Mouse (Mus musculus): ENCODE measurements around the gene Styx. TPM values are rescaled to one million over a fixed set of nuclear protein-coding genes. Genes with fewer than 3 reads are reported as not detected.

The Styx gene
- total and polyA plus RNA-seq, 3 experiments: 33.3 to 102 (median 37.3) TPM

- H3K9me3 ChIP-seq (replicated peaks): no peaks in the 10 kb centered on the region
- no peak for ATAC-seq (ENCODE audit: extremely low read depth, insufficient number of reproducible peaks, low FRiP score, poor library complexity, severe bottlenecking)
- no peak for DNase-seq (ENCODE audit: low spot score)
- H3K4me3 ChIP-seq (ENCODE audit: low read depth, low read length): peak overlapping the region; percentile 49; the same call in 1 of the 2 replicates
- H3K36me3 ChIP-seq (replicated peaks): peaks cover 78% of the 10 kb centered on the region
- H3K27me3 ChIP-seq (ENCODE audit: insufficient read depth, low read length): no peaks in the 10 kb centered on the region
- no peak for TF ChIP-seq GATA1 (IDR thresholded peaks at IDR 0.05; ENCODE audit: borderline replicate concordance, low read length)
- TF ChIP-seq TAL1 (conservative IDR thresholded peaks at IDR 0.05; ENCODE audit: low read depth, low read length): no peak
- TF ChIP-seq POLR2AphosphoS5 (IDR thresholded peaks at IDR 0.05; ENCODE audit: insufficient replicate concordance, low read depth, low read length): no peak
- TF ChIP-seq GATA2 (IDR thresholded peaks at IDR 0.05; ENCODE audit: borderline replicate concordance, low read depth, low read length): no peak
- no peak for TF ChIP-seq CTCF (IDR thresholded peaks at IDR 0.05; ENCODE audit: low read depth, low read length)
- peaks cover 63% of the 10 kb centered on the region for H3K4me1 ChIP-seq (ENCODE audit: insufficient read depth, low read depth, low read length)
These were observed 41.2 kb upstream of the Styx start for GRCm38 (mm10) chr14:45309646-45310045.

GRCm38 (mm10) chr14:45310101-45310500 lies 40.8 kb upstream of the Styx start:
- H3K4me3 ChIP-seq (ENCODE audit: low read depth, low read length): peak overlapping the region; percentile 9; the same call in 1 of the 2 replicates
- H3K36me3 ChIP-seq (replicated peaks): peaks cover 74% of the 10 kb centered on the region
- no peaks in the 10 kb centered on the region for H3K9me3 ChIP-seq (replicated peaks)
- ATAC-seq (ENCODE audit: extremely low read depth, insufficient number of reproducible peaks, low FRiP score, poor library complexity, severe bottlenecking): no peak
- H3K4me1 ChIP-seq (ENCODE audit: insufficient read depth, low read depth, low read length): peaks cover 63% of the 10 kb centered on the region
- H3K27me3 ChIP-seq (ENCODE audit: insufficient read depth, low read length): no peaks in the 10 kb centered on the region
- DNase-seq (ENCODE audit: low spot score): no peak
- no peak for TF ChIP-seq POLR2AphosphoS5 (IDR thresholded peaks at IDR 0.05; ENCODE audit: insufficient replicate concordance, low read depth, low read length)
- no peak for TF ChIP-seq GATA1 (IDR thresholded peaks at IDR 0.05; ENCODE audit: borderline replicate concordance, low read length)
- no peak for TF ChIP-seq CTCF (IDR thresholded peaks at IDR 0.05; ENCODE audit: low read depth, low read length)
- no peak for TF ChIP-seq TAL1 (conservative IDR thresholded peaks at IDR 0.05; ENCODE audit: low read depth, low read length)
- TF ChIP-seq GATA2 (IDR thresholded peaks at IDR 0.05; ENCODE audit: borderline replicate concordance, low read depth, low read length): no peak

- no peaks in the 10 kb centered on the region for H3K9me3 ChIP-seq (replicated peaks)
- no peaks in the 10 kb centered on the region for H3K27me3 ChIP-seq (ENCODE audit: insufficient read depth, low read length)
- TF ChIP-seq POLR2AphosphoS5 (IDR thresholded peaks at IDR 0.05; ENCODE audit: insufficient replicate concordance, low read depth, low read length): no peak
- TF ChIP-seq CTCF (IDR thresholded peaks at IDR 0.05; ENCODE audit: low read depth, low read length): no peak
- no peak for TF ChIP-seq GATA2 (IDR thresholded peaks at IDR 0.05; ENCODE audit: borderline replicate concordance, low read depth, low read length)
- TF ChIP-seq GATA1 (IDR thresholded peaks at IDR 0.05; ENCODE audit: borderline replicate concordance, low read length): no peak
- TF ChIP-seq TAL1 (conservative IDR thresholded peaks at IDR 0.05; ENCODE audit: low read depth, low read length): no peak
- H3K4me1 ChIP-seq (ENCODE audit: insufficient read depth, low read depth, low read length): peaks cover 62% of the 10 kb centered on the region
- peaks cover 28% of the 10 kb centered on the region for H3K36me3 ChIP-seq (replicated peaks)
- DNase-seq (ENCODE audit: low spot score): no peak
- H3K4me3 ChIP-seq (ENCODE audit: low read depth, low read length): peak overlapping the region; percentile 97
- ATAC-seq (ENCODE audit: extremely low read depth, insufficient number of reproducible peaks, low FRiP score, poor library complexity, severe bottlenecking): no peak
These were observed 34.0 kb upstream of the Styx start for GRCm38 (mm10) chr14:45316927-45317326.

- DNase-seq (ENCODE audit: low spot score): no peak
- peaks cover 21% of the 10 kb centered on the region for H3K36me3 ChIP-seq (replicated peaks)
- peaks cover 66% of the 10 kb centered on the region for H3K4me1 ChIP-seq (ENCODE audit: insufficient read depth, low read depth, low read length)
- peak overlapping the region; percentile 97 for H3K4me3 ChIP-seq (ENCODE audit: low read depth, low read length)
- no peaks in the 10 kb centered on the region for H3K9me3 ChIP-seq (replicated peaks)
- no peak for ATAC-seq (ENCODE audit: extremely low read depth, insufficient number of reproducible peaks, low FRiP score, poor library complexity, severe bottlenecking)
- no peak for TF ChIP-seq GATA2 (IDR thresholded peaks at IDR 0.05; ENCODE audit: borderline replicate concordance, low read depth, low read length)
- TF ChIP-seq POLR2AphosphoS5 (IDR thresholded peaks at IDR 0.05; ENCODE audit: insufficient replicate concordance, low read depth, low read length): no peak
- no peak for TF ChIP-seq CTCF (IDR thresholded peaks at IDR 0.05; ENCODE audit: low read depth, low read length)
- no peak for TF ChIP-seq GATA1 (IDR thresholded peaks at IDR 0.05; ENCODE audit: borderline replicate concordance, low read length)
- no peak for TF ChIP-seq TAL1 (conservative IDR thresholded peaks at IDR 0.05; ENCODE audit: low read depth, low read length)
- no peaks in the 10 kb centered on the region for H3K27me3 ChIP-seq (ENCODE audit: insufficient read depth, low read length)
These were observed 32.9 kb upstream of the Styx start for GRCm38 (mm10) chr14:45317921-45318411.

GRCm38 (mm10) chr14:45318426-45319236 lies 32.3 kb upstream of the Styx start, which contains the start of gene Ero1l:
TSS of gene Ero1l (minus strand) at chr14:45318771.
- peak; percentile 81 for DNase-seq (ENCODE audit: low spot score)
- Histone ChIP-seq H3K9me3 (replicated peaks) (no peaks in the 10 kb centered on the region), H3K36me3 (replicated peaks) (peaks cover 14% of the 10 kb centered on the region), H3K27me3 (ENCODE audit: insufficient read depth, low read length) (no peaks in the 10 kb centered on the region), H3K4me1 (ENCODE audit: insufficient read depth, low read depth, low read length) (peaks cover 66% of the 10 kb centered on the region), H3K4me3 (ENCODE audit: low read depth, low read length) (peak within 1 kb of the TSS; percentile 97)
- no peak for TF ChIP-seq GATA1 (IDR thresholded peaks at IDR 0.05; ENCODE audit: borderline replicate concordance, low read length)
- no peak for TF ChIP-seq TAL1 (conservative IDR thresholded peaks at IDR 0.05; ENCODE audit: low read depth, low read length)
- TF ChIP-seq CTCF (IDR thresholded peaks at IDR 0.05; ENCODE audit: low read depth, low read length): no peak
- no peak for TF ChIP-seq POLR2AphosphoS5 (IDR thresholded peaks at IDR 0.05; ENCODE audit: insufficient replicate concordance, low read depth, low read length)
- no peak for TF ChIP-seq GATA2 (IDR thresholded peaks at IDR 0.05; ENCODE audit: borderline replicate concordance, low read depth, low read length)
- ATAC-seq (ENCODE audit: extremely low read depth, insufficient number of reproducible peaks, low FRiP score, poor library complexity, severe bottlenecking): peak; percentile 9; the same call in 1 of the 2 replicates

- ATAC-seq (ENCODE audit: extremely low read depth, insufficient number of reproducible peaks, low FRiP score, poor library complexity, severe bottlenecking): no peak
- no peaks in the 10 kb centered on the region for H3K9me3 ChIP-seq (replicated peaks)
- peaks cover 65% of the 10 kb centered on the region for H3K4me1 ChIP-seq (ENCODE audit: insufficient read depth, low read depth, low read length)
- TF ChIP-seq TAL1 (conservative IDR thresholded peaks at IDR 0.05; ENCODE audit: low read depth, low read length) (peak; percentile 51), POLR2AphosphoS5 (IDR thresholded peaks at IDR 0.05; ENCODE audit: insufficient replicate concordance, low read depth, low read length) (no peak), GATA1 (IDR thresholded peaks at IDR 0.05; ENCODE audit: borderline replicate concordance, low read length) (no peak), GATA2 (IDR thresholded peaks at IDR 0.05; ENCODE audit: borderline replicate concordance, low read depth, low read length) (no peak)
- H3K36me3 ChIP-seq (replicated peaks): peaks cover 9% of the 10 kb centered on the region
- no peaks in the 10 kb centered on the region for H3K27me3 ChIP-seq (ENCODE audit: insufficient read depth, low read length)
- no peak for DNase-seq (ENCODE audit: low spot score)
- H3K4me3 ChIP-seq (ENCODE audit: low read depth, low read length): peak overlapping the region; percentile 4; the same call in 1 of the 2 replicates
These were observed 31.7 kb upstream of the Styx start for GRCm38 (mm10) chr14:45319237-45319610.

Data from G1E (cell line).